Mouse (Mus musculus): Measurements from ENCODE around the gene Pcyt2. TPM values are rescaled to one million over a fixed set of nuclear protein-coding genes. Genes with fewer than 3 reads are reported as not detected.
A peak's percentile ranks its signal among the peaks of the same experiment; 100 is the strongest.

Pcyt2 gene
- polyA plus RNA-seq, 1 experiment from 2014 or later: 173 TPM

DNA sequence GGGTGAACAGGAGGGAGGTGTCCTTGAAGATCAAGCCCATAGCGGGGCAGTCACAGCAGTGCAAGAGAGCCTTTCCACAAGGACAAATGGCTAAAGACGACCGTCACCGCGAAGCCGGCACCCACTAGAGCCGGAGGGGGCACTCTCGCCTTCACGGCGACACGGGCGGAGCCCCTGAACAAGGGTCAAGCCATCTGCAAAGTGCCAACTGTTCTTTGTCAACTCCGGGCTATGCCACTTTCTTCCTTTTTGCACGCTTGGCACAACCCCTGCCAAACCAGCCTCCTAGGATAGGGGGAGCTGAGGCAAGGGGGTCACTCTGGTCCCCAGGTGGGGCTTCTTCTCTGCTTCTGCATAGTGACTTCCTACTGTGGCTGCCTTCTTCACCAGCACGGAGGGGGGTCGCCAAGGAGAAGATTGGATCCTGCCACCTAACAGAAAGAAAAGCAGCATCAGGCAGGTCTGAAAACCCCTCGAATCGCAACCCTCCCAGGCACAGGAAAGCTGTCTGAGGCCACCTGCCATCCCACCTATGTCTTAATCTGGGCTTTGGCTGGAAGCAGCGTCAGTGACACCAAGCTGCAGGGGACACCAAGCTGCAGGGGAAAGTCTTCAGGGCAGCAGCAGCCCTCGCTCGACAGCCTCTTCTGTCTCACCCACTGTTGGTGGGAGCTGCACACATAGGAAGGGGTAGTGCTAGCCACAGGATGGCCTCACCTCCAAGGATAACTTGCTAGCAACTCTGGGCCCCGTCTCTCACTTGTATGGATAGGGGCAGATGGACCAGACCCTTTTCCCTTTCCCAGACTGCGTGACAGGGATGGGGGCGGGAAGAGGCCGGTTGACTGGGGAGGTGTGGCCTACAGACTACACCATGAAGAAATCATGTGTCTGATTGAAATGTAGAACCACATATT is 1.1 kb upstream of the Pcyt2 start:
- H3K9ac ChIP-seq: no peak overlapping the region
- H3K4me2 ChIP-seq (replicated peaks): no peak overlapping the region
- H3K4me1 ChIP-seq (replicated peaks; ENCODE audit: control insufficient read depth, insufficient read depth, low read length): peaks cover 25% of the 10 kb centered on the region
- 0 out of 2 replicates have a peak overlapping the region, but pooled peaks have one; percentile 4 for H3K27ac ChIP-seq
- H3K4me3 ChIP-seq (replicated peaks; ENCODE audit: low read length): no peak overlapping the region
- DNase-seq (ENCODE audit: low spot score) (no peak), ATAC-seq (ENCODE audit: low FRiP score) (no peak)
- H3K9me3 ChIP-seq (ENCODE audit: control insufficient read depth, low read length): no peaks in the 10 kb centered on the region
- no peaks in the 10 kb centered on the region for H3K27me3 ChIP-seq (ENCODE audit: control insufficient read depth, insufficient read depth, low read length)
- WGBS: 93% methylated on average over 25 of the region's 25 CpGs
- peaks cover 67% of the 10 kb centered on the region for H3K36me3 ChIP-seq (replicated peaks; ENCODE audit: control insufficient read depth, insufficient read depth)

DNA sequence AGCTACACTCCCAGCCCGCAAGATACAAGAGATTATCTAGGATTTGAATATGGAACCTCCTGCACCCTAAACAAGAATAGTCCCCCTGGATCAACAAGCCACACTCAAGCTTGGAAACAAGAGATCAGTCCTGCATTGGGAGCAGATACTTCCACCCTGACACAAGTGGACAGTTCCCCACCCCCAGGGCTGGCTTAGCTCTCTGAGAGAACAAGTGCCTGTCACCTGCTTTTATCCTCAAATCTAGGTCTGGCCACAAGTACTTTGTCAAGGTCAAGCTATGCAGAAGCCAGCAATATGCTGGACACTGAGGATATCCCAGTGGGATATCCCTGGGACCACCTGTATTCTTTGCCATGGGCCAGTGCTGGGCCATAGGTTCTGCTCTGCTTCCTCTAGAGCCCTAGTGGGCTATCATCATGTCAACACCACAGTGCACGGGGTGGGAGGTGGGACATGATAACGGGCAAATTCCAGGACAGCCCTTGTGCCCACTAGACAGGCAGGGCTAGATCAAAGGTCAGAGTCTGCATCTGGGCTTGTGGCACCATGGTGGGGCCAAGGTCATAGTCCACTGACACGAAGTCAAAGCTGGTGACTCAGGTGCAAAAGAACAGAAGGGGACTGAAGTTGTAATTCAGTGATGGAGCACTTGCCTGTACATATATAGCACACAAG is 980 bp downstream of the Pcyt2 start:
- peak overlapping the region; percentile 84 for H3K27ac ChIP-seq
- H3K4me2 ChIP-seq (replicated peaks): peak overlapping the region; percentile 80
- no peaks in the 10 kb centered on the region for H3K27me3 ChIP-seq (ENCODE audit: control insufficient read depth, insufficient read depth, low read length)
- peaks cover 18% of the 10 kb centered on the region for H3K4me1 ChIP-seq (replicated peaks; ENCODE audit: control insufficient read depth, insufficient read depth, low read length)
- ATAC-seq (ENCODE audit: low FRiP score) (no peak), DNase-seq (ENCODE audit: low spot score) (no peak)
- 53% methylated on average over 4 of the region's 4 CpGs for WGBS
- H3K4me3 ChIP-seq (replicated peaks; ENCODE audit: low read length): peak overlapping the region; percentile 80
- no peaks in the 10 kb centered on the region for H3K9me3 ChIP-seq (ENCODE audit: control insufficient read depth, low read length)
- H3K36me3 ChIP-seq (replicated peaks; ENCODE audit: control insufficient read depth, insufficient read depth): peaks cover 72% of the 10 kb centered on the region
- peak overlapping the region; percentile 78 for H3K9ac ChIP-seq

DNA sequence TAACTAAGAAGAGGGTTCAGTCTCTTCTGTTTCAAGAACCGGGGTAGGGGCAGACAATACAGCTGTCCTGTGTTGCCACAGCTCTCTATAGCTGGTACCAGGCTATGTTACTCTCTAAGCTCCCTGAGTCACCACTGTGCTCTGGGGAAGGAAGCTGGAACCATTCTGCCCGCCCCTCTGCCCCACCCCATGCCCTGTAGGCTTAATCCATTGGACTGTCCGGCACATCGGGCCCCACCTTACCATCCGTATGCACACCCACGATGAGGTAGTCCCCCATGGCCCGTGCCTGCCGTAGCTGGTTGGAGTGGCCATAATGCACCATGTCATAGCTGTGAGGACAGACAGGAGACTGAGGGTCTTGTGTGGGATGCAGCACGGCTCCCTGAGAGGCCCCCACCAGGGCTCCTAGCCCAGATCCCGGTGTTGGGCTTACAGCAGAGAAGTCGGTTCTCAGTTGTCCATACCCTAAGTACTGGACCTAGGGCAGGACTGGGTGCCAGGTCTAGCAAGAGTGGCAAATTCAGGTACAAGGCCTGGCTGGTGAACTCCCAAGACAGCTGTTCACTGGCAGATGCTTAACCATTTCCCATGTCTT is 2.0 kb downstream of the Pcyt2 start:
- DNase-seq (ENCODE audit: low spot score) (no peak), ATAC-seq (ENCODE audit: low FRiP score) (no peak)
- H3K9me3 ChIP-seq (ENCODE audit: control insufficient read depth, low read length): no peaks in the 10 kb centered on the region
- H3K27ac ChIP-seq: no peak overlapping the region
- 0 out of 2 replicates have a peak overlapping the region, but pooled peaks have one; percentile 80 for H3K4me2 ChIP-seq (replicated peaks)
- peaks cover 18% of the 10 kb centered on the region for H3K4me1 ChIP-seq (replicated peaks; ENCODE audit: control insufficient read depth, insufficient read depth, low read length)
- H3K9ac ChIP-seq: no peak overlapping the region
- no peaks in the 10 kb centered on the region for H3K27me3 ChIP-seq (ENCODE audit: control insufficient read depth, insufficient read depth, low read length)
- 0 out of 2 replicates have a peak overlapping the region, but pooled peaks have one; percentile 80 for H3K4me3 ChIP-seq (replicated peaks; ENCODE audit: low read length)
- H3K36me3 ChIP-seq (replicated peaks; ENCODE audit: control insufficient read depth, insufficient read depth): peaks cover 72% of the 10 kb centered on the region
- WGBS: 92% methylated on average over 11 of the region's 11 CpGs

DNA sequence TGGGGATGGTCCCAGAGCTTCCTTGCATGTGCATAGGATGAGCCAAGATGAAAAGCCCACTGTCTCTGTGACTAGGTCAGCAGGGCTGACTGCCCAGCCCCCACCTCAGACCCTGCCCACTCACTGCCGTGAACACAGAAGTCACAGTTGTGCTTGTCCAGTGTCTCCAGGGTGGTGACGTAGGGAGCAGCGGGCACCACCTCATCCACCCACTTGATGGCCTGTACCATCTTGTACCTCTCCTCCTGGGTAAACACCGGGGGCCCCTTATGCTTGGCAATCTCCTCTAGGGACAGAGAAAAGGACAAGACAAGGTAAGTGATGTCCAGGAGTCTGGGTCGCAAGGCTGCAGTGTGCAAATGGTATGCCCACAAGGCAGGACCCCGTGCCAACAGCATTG is 2.6 kb downstream of the Pcyt2 start:
- H3K36me3 ChIP-seq (replicated peaks; ENCODE audit: control insufficient read depth, insufficient read depth): peaks cover 72% of the 10 kb centered on the region
- no peaks in the 10 kb centered on the region for H3K27me3 ChIP-seq (ENCODE audit: control insufficient read depth, insufficient read depth, low read length)
- no peak overlapping the region for H3K27ac ChIP-seq
- H3K4me3 ChIP-seq (replicated peaks; ENCODE audit: low read length): no peak overlapping the region
- DNase-seq (ENCODE audit: low spot score): no peak
- no peak for ATAC-seq (ENCODE audit: low FRiP score)
- whole genome bisulfite sequencing: 91% methylated on average over 6 of the region's 6 CpGs
- no peak overlapping the region for H3K9ac ChIP-seq
- H3K4me2 ChIP-seq (replicated peaks): no peak overlapping the region
- peaks cover 18% of the 10 kb centered on the region for H3K4me1 ChIP-seq (replicated peaks; ENCODE audit: control insufficient read depth, insufficient read depth, low read length)
- no peaks in the 10 kb centered on the region for H3K9me3 ChIP-seq (ENCODE audit: control insufficient read depth, low read length)

DNA sequence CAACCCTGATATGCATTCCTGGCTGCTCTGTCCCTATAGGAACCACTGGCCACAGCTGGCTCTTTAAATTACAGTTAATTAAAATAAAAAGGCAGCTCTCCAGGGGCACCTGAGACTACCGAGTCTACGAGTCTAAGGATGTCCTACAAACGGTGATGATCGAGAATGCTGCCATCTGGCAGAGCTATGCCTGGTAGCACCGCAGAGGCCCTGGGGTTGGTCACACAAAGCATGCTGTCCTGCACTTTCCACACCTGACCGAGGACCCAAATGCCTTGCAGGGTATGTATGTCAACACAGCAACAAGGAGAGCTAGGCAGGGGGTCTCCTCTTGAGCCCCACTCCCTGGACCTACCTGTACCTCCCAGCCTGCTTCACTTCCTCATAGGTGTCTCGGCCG is 3.8 kb downstream of the Pcyt2 start:
- no peak overlapping the region for H3K4me3 ChIP-seq (replicated peaks; ENCODE audit: low read length)
- no peak overlapping the region for H3K27ac ChIP-seq
- no peak overlapping the region for H3K4me2 ChIP-seq (replicated peaks)
- WGBS: 69% methylated on average over 8 of the region's 8 CpGs
- H3K27me3 ChIP-seq (ENCODE audit: control insufficient read depth, insufficient read depth, low read length): 0 out of 2 replicates have a peak, but pooled peaks cover 6% of the 10 kb centered on the region
- H3K9ac ChIP-seq: no peak overlapping the region
- no peaks in the 10 kb centered on the region for H3K9me3 ChIP-seq (ENCODE audit: control insufficient read depth, low read length)
- no peak for DNase-seq (ENCODE audit: low spot score)
- H3K36me3 ChIP-seq (replicated peaks; ENCODE audit: control insufficient read depth, insufficient read depth): peaks cover 70% of the 10 kb centered on the region
- no peak for ATAC-seq (ENCODE audit: low FRiP score)
- peaks cover 18% of the 10 kb centered on the region for H3K4me1 ChIP-seq (replicated peaks; ENCODE audit: control insufficient read depth, insufficient read depth, low read length)

DNA sequence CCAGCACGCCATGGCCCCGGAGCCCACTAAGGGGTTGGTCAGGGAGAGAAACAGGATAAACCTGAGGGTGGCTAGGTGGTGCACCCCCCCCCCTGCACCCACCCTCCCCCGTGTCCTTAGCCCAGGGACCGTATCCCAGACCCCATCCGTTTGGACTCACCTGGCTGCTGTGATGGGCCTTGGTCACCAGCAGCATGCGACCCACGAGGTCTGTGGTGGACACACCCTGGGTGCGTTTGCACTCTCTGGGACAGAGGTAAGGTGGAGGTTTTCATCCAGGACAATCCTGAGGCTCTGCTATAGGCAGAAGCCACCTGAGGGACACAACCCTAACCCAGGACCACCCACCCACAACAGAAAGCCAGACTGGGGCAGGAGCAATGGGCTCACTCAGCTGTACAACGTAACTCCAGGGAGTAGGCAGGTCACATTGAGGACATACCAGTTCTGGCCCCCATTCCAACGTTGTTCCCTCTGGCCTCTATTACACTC is 4.2 kb downstream of the Pcyt2 start:
- 0 out of 2 replicates have a peak, but pooled peaks cover 6% of the 10 kb centered on the region for H3K27me3 ChIP-seq (ENCODE audit: control insufficient read depth, insufficient read depth, low read length)
- no peak overlapping the region for H3K9ac ChIP-seq
- no peak overlapping the region for H3K4me2 ChIP-seq (replicated peaks)
- H3K4me3 ChIP-seq (replicated peaks; ENCODE audit: low read length): no peak overlapping the region
- H3K36me3 ChIP-seq (replicated peaks; ENCODE audit: control insufficient read depth, insufficient read depth): peaks cover 66% of the 10 kb centered on the region
- no peaks in the 10 kb centered on the region for H3K9me3 ChIP-seq (ENCODE audit: control insufficient read depth, low read length)
- H3K4me1 ChIP-seq (replicated peaks; ENCODE audit: control insufficient read depth, insufficient read depth, low read length): peaks cover 18% of the 10 kb centered on the region
- no peak for ATAC-seq (ENCODE audit: low FRiP score)
- no peak for DNase-seq (ENCODE audit: low spot score)
- no peak overlapping the region for H3K27ac ChIP-seq
- 86% methylated on average over 10 of the region's 10 CpGs for WGBS

DNA sequence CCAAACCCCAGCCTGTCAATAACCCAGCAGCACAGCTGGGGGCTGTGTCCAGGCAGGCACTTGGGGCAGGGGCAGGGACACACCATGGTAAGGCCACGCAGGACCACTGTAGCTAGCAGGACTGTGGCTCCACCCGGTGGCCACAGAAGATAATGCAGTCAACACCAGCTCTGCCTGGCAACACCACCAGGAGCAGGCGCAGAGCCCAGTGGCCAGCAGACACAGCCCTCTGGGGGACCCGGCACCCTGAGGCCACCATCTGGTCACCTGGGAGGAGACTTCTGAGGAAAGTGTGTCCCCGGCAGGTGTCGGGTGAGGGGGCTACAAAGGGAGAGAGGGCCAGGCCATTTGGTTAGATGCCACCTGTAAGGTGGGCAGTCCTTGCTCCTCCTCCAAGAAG is 5.0 kb downstream of the Pcyt2 start:
- H3K4me2 ChIP-seq (replicated peaks): no peak overlapping the region
- H3K9ac ChIP-seq: no peak overlapping the region
- 56% methylated on average over 6 of the region's 6 CpGs for WGBS
- H3K36me3 ChIP-seq (replicated peaks; ENCODE audit: control insufficient read depth, insufficient read depth): peaks cover 62% of the 10 kb centered on the region
- H3K9me3 ChIP-seq (ENCODE audit: control insufficient read depth, low read length): no peaks in the 10 kb centered on the region
- DNase-seq (ENCODE audit: low spot score) (peak; percentile 65), ATAC-seq (ENCODE audit: low FRiP score) (no peak)
- no peak overlapping the region for H3K27ac ChIP-seq
- 0 out of 2 replicates have a peak, but pooled peaks cover 6% of the 10 kb centered on the region for H3K27me3 ChIP-seq (ENCODE audit: control insufficient read depth, insufficient read depth, low read length)
- H3K4me1 ChIP-seq (replicated peaks; ENCODE audit: control insufficient read depth, insufficient read depth, low read length): peaks cover 18% of the 10 kb centered on the region
- H3K4me3 ChIP-seq (replicated peaks; ENCODE audit: low read length): no peak overlapping the region

DNA sequence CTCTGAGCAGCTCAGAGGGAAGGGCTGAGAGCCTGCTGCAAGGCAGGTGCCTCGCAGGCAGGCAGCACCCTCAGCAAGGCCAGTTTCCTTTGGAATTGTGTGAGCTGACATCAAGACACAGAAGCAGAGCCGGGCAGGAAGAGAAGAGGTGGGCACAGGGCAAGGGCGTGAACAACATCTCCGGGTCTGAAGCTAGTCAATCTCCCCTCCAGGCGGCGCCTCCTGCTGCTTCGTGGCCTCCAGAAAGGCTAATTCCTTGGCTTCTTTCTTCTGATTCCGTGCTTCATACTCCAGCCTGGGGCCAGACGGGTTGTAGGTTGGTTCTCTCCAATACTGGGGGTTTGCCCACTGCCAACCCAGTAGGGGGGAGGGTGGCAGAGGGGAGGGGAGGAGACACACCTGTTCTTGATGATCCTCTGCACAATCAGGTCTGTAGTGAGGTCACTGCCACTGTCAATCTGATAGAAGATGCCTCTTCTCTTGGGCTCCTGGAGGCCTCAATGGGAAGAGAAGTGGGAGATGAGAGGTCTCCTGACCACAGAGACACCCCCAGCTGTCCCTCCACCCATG is 7.2 kb downstream of the Pcyt2 start:
- Histone ChIP-seq H3K9ac (no peak overlapping the region), H3K9me3 (ENCODE audit: control insufficient read depth, low read length) (no peaks in the 10 kb centered on the region), H3K4me2 (replicated peaks) (no peak overlapping the region), H3K4me1 (replicated peaks; ENCODE audit: control insufficient read depth, insufficient read depth, low read length) (peaks cover 1% of the 10 kb centered on the region; the same call in 1 of the 2 replicates), H3K27me3 (ENCODE audit: control insufficient read depth, insufficient read depth, low read length) (0 out of 2 replicates have a peak, but pooled peaks cover 6% of the 10 kb centered on the region), H3K4me3 (replicated peaks; ENCODE audit: low read length) (no peak overlapping the region), H3K27ac (no peak overlapping the region), H3K36me3 (replicated peaks; ENCODE audit: control insufficient read depth, insufficient read depth) (peaks cover 74% of the 10 kb centered on the region)
- DNase-seq (ENCODE audit: low spot score) (no peak), ATAC-seq (ENCODE audit: low FRiP score) (no peak)
- WGBS: 80% methylated on average over 9 of the region's 9 CpGs

Data from hindbrain, embryonic 14.5 days (tissue).